Mouse (Mus musculus) ES-Bruce4 (cell line): Measurements from ENCODE around the gene Dedd2. TPM values are rescaled to one million over a fixed set of nuclear protein-coding genes. Genes with fewer than 3 reads are reported as not detected.

Source experiments
- H3K27ac ChIP-seq: 2 replicates; pipeline ENCODE4 v1.5.1; 2012; ENCODE audit warnings: low read length, inconsistent platforms; ENCODE audit not compliant: insufficient read depth
- H3K27me3 ChIP-seq: 2 replicates; pipeline ENCODE4 v1.6.1; 2012; ENCODE audit warnings: mild to moderate bottlenecking, low read length, inconsistent platforms; ENCODE audit not compliant: control insufficient read depth, poor library complexity, insufficient read depth, severe bottlenecking
- H3K36me3 ChIP-seq: 2 replicates; pipeline ENCODE4 v1.6.1; 2012; ENCODE audit warnings: inconsistent platforms, mild to moderate bottlenecking, low read length, moderate library complexity; ENCODE audit not compliant: control insufficient read depth, poor library complexity, insufficient read depth, severe bottlenecking
- H3K4me1 ChIP-seq: one replicate; pipeline ENCODE4 v1.8.1; 2011; ENCODE audit warnings: low read length; ENCODE audit not compliant: control insufficient read depth, insufficient read depth
- H3K4me3 ChIP-seq: 2 replicates; pipeline ENCODE4 v1.5.1; 2011; ENCODE audit warnings: low read depth, mild to moderate bottlenecking, low read length
- H3K9ac ChIP-seq: 2 replicates; pipeline ENCODE4 v1.6.1; 2012; ENCODE audit warnings: low read depth, mild to moderate bottlenecking, inconsistent platforms; ENCODE audit not compliant: poor library complexity, severe bottlenecking
- H3K9me3 ChIP-seq: replicated peaks from 2 replicates; pipeline ENCODE4 v1.6.1; 2012; ENCODE audit warnings: mild to moderate bottlenecking, low read length, inconsistent platforms; ENCODE audit not compliant: control insufficient read depth, poor library complexity, insufficient read depth, severe bottlenecking
- CTCF ChIP-seq: IDR thresholded peaks from one replicate; pipeline ENCODE4 v1.8.1; 2011; ENCODE audit warnings: low read depth, low read length
- EP300 ChIP-seq: IDR thresholded peaks from 2 replicates; pipeline ENCODE4 v1.6.1; 2011; ENCODE audit warnings: low read depth, low read length; ENCODE audit not compliant: insufficient read depth
- POLR2A ChIP-seq: IDR thresholded peaks from one replicate; pipeline ENCODE4 v1.8.1; 2011; ENCODE audit warnings: low read length; ENCODE audit not compliant: insufficient read depth
- polyA plus RNA-seq: library from polyadenylated mRNA; stranded (reverse); fragments of >200 nt; gene quantifications from 2 replicates; pipeline ENCODE4 v1.2.4, GENCODE M21; 2011; ENCODE audit warnings: low read depth; ENCODE audit not compliant: missing spikeins, insufficient read depth, insufficient read length

Gene Dedd2
- polyA plus RNA-seq, 1 experiment, result 10.2 TPM

DNA sequence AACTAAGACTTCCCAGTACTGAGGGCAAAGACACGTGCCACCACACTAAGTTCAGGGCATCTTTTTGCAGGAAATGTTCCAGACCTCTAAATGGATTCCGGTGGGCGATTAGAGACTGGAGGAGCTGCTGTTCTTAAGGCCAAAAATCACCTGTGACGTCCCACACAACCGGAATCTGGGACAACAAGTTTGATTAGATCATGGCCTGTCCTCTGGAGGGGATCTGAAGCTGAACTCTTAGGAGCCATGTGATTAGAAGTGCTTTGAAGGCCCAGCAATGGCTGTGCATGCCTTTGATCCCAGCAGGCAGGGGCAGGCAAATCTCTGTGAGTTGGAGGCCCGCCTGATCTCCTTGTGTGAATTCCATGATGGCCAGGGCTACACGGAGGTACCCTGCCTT, 20.2 kb upstream of the Dedd2 start:
- no peak overlapping the region for H3K27ac ChIP-seq
- TF ChIP-seq EP300 (no peak), POLR2A (no peak), CTCF (no peak)
- H3K9me3 ChIP-seq, result no peaks in the 10 kb centered on the region
- peaks cover 25% of the 10 kb centered on the region for H3K36me3 ChIP-seq
- no peaks in the 10 kb centered on the region for H3K4me1 ChIP-seq
- H3K4me3 ChIP-seq, result no peak overlapping the region
- H3K27me3 ChIP-seq, result no peaks in the 10 kb centered on the region
- H3K9ac ChIP-seq, result no peak overlapping the region

DNA sequence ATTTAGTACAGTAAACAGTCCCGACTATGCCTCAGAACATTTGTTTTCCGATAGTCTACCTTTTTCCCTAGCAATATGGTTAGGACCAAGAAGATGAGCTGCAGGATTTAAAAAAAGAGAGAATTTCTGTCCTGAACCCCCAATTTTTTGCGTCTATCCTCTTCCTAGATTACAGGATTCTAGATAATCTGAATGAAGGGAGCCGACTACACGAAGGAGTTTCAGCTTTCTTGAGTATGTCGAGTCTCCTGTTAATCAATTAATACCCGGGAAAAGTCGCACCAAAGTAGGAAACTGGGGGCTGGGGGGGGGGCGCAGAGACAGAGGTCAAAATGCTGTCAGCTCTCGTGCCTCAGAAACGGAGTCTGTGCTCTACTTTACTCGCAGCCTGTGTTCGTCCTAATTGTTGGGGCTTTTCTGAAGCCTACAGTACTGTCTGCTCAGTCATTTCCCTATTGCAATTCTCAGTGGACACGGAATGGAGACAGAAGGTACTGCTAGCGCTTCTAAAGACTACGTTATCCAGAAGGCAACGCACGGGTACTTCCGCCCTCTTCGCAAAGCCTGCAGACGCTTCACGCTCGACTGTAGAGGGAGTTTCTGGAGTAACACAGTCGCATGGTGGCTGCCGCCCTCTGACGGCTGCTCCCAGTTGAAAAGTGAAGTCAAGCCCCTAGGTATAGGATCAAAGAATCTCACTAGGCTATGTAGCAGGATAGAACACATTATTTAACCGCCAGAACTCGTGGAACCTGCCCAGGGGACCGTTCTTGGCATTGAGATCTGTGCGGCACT, 18.6 kb upstream of the Dedd2 start:
- Histone ChIP-seq H3K9ac (no peak overlapping the region), H3K27ac (no peak overlapping the region), H3K4me1 (no peaks in the 10 kb centered on the region), H3K9me3 (no peaks in the 10 kb centered on the region), H3K4me3 (peak overlapping the region; percentile 53), H3K36me3 (peaks cover 12% of the 10 kb centered on the region), H3K27me3 (no peaks in the 10 kb centered on the region)
- TF ChIP-seq POLR2A, result peak; percentile 5
- peak; percentile 75 for TF ChIP-seq CTCF
- TF ChIP-seq EP300, result no peak

DNA sequence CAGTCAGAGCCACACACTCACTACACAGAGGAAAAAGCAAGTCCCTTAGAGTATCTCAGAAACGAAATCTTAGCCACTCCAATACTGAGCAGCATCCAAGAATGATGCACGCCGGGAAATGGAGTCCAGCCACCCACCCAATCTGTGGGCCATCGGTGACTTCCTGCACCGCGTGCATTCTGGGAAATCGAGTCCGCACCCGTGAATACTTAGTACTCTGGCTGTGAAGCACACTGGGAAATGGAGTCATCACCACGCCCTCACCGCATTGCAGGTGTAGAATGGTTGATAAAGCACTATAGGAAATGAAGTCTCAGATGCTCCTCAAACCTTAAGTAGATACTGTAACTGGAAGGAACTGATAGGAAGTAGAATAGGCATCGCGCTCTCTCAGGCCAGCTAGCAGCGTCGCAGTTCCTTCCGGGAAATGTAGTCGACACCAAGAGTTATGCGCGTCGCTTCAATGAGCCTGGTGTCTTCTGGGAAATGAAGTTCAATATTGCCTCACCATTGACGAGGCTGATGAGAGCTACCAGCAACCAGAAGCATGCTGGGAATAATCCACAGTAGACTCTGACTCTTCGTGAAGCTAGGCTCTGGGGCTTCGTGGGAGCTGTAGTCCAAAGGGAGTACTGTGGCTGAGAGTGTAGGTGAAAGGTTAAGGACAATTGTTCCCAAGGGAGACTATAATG, 17.7 kb upstream of the Dedd2 start:
- TF ChIP-seq POLR2A (no peak), EP300 (no peak), CTCF (no peak)
- Histone ChIP-seq H3K4me1 (no peaks in the 10 kb centered on the region), H3K4me3 (peak overlapping the region; percentile 63), H3K27ac (peak overlapping the region; percentile 3; the same call in 1 of the 2 replicates), H3K9ac (0 out of 2 replicates have a peak overlapping the region, but pooled peaks have one; percentile 98), H3K9me3 (no peaks in the 10 kb centered on the region), H3K27me3 (no peaks in the 10 kb centered on the region), H3K36me3 (peaks cover 8% of the 10 kb centered on the region; the same call in 1 of the 2 replicates)

DNA sequence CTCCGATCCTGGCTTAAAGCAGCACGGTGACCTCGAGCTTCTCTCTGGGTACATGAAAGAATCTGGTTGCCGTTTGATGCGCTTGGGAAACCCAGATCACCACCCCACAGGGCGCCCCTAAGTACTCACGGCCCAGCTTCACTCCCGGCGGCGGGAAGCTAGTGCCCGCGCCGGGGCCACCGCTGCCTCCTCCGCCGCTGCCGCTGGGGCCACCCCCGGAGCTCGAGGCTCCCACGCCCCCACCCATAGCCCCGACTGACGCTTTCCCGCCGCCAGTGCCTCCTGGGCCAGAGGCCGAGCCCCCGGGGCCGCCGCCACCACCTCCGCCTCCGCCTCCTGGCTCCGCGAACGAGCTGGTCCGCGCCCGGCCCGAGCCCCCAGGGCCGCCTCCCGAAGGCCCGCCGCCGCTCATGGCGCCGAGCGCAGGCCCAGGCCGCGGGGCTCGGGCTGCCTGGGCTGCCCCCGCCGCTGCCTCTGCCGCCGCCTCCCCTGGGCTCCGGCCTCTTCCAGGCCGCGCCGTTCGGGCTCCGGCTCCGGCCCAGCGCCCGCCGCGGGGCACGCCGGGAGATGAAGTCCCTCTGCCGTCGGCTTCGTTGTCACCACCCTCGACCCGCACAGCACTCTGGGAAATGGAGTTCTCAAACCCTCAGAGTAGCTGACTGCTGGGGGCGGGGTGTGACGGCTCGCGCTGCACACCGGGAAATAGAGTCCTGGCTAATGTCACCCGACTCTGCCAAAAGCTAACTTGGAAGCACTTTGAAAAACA, 17.0 kb upstream of the Dedd2 start, which contains the start of gene Gsk3a:
Gsk3a (minus strand) TSS at position 603 of the 766 bp plus-strand sequence.
- peak within 1 kb of the TSS; percentile 3; the same call in 1 of the 2 replicates for H3K27ac ChIP-seq
- H3K4me1 ChIP-seq, result no peaks in the 10 kb centered on the region
- no peaks in the 10 kb centered on the region for H3K9me3 ChIP-seq
- H3K36me3 ChIP-seq, result peaks cover 8% of the 10 kb centered on the region; the same call in 1 of the 2 replicates
- H3K9ac ChIP-seq, result peak within 1 kb of the TSS; percentile 98
- H3K27me3 ChIP-seq, result no peaks in the 10 kb centered on the region
- H3K4me3 ChIP-seq, result peak within 1 kb of the TSS; percentile 96
- TF ChIP-seq EP300, result no peak
- TF ChIP-seq CTCF, result no peak
- no peak for TF ChIP-seq POLR2A

DNA sequence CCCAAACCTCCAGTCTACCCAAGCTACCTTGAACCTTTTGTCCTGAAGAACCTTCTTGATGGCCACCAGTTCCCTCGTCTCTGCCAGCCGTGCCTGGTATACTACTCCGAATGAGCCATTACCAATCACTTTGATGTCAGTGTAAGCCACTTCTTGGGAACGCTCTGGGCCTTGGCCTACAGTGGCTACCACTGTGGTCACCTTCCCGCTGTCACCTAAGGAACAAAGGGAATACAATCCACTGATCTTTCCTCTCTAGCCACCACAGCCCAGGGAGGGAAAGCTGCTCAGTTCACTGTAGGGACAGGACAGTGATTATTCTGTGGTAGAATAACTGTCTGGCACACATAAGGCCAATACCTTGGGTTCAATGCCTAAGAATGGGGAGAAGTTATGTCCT, 15.1 kb upstream of the Dedd2 start:
- Histone ChIP-seq H3K27ac (no peak overlapping the region), H3K9me3 (no peaks in the 10 kb centered on the region), H3K36me3 (peaks cover 12% of the 10 kb centered on the region), H3K4me3 (no peak overlapping the region), H3K9ac (no peak overlapping the region), H3K4me1 (no peaks in the 10 kb centered on the region), H3K27me3 (no peaks in the 10 kb centered on the region)
- TF ChIP-seq POLR2A, result no peak
- TF ChIP-seq CTCF, result no peak
- no peak for TF ChIP-seq EP300

DNA sequence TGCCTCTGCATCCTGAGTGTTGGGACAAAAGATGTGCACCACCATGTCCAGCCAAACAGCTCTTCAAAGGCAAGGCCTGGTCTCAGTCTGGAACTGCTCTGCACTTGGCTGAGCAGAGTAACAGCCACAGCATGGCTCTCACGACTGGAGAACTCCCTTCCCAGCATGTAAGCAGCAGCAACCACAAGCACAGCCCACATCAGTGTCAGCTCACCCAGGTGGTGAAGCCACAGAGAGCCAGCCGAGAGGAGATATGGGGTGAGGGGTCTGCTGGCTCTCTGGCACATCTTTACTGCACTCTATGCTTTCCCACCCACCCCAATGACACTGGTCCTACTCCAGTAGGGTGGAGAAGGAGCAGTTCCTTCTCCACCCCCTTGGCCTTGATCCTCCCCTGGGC, 12.6 kb upstream of the Dedd2 start:
- Histone ChIP-seq H3K36me3 (peaks cover 29% of the 10 kb centered on the region), H3K9ac (no peak overlapping the region), H3K4me1 (no peaks in the 10 kb centered on the region), H3K27ac (no peak overlapping the region), H3K4me3 (no peak overlapping the region), H3K9me3 (no peaks in the 10 kb centered on the region), H3K27me3 (no peaks in the 10 kb centered on the region)
- TF ChIP-seq POLR2A (no peak), EP300 (no peak), CTCF (no peak)
